Mouse (Mus musculus) heart, embryonic 16.5 days (tissue): Measurements from ENCODE around the gene Ust. TPM values are rescaled to one million over a fixed set of nuclear protein-coding genes. Genes with fewer than 3 reads are reported as not detected.

ENCODE experiments used
- ATAC-seq: fragments of 200-750 bp; cut with Nextera tagmentation; replicated peaks from 2 replicates; pipeline ENCODE4 v1.8.0; 2017; ENCODE audit warnings: moderate number of reproducible peaks; ENCODE audit not compliant: insufficient read depth, low FRiP score; ENCODE audit errors: extremely low read depth
- H3K27ac ChIP-seq: fragments of 300-500 bp; sonication (generic); 2 replicates; pipeline ENCODE4 v1.5.1; 2014; ENCODE audit warnings: mild to moderate bottlenecking, low read length, control low read depth, moderate library complexity
- H3K27me3 ChIP-seq: fragments of 300-500 bp; sonication (generic); 2 replicates; pipeline ENCODE4 v1.6.1; 2014; ENCODE audit warnings: low read length, mixed read lengths; ENCODE audit not compliant: control insufficient read depth, insufficient read depth
- H3K36me3 ChIP-seq: fragments of 300-500 bp; sonication (generic); 2 replicates; pipeline ENCODE4 v1.6.1; 2014; ENCODE audit not compliant: control insufficient read depth, insufficient read depth
- H3K4me1 ChIP-seq: fragments of 300-500 bp; sonication (generic); 2 replicates; pipeline ENCODE4 v1.6.1; 2014; ENCODE audit warnings: low read length, mixed read lengths; ENCODE audit not compliant: control insufficient read depth, insufficient read depth
- H3K4me2 ChIP-seq: fragments of 300-500 bp; sonication (generic); 2 replicates; pipeline ENCODE4 v1.6.1; 2014; ENCODE audit warnings: low read depth, mild to moderate bottlenecking, control low read depth, low read length
- H3K4me3 ChIP-seq: fragments of 300-500 bp; sonication (generic); 2 replicates; pipeline ENCODE4 v1.5.1; 2014; ENCODE audit warnings: mild to moderate bottlenecking, control low read depth, low read length
- H3K9ac ChIP-seq: fragments of 300-500 bp; sonication (generic); 2 replicates; pipeline ENCODE4 v1.6.1; 2014; ENCODE audit warnings: low read length, control low read depth
- H3K9me3 ChIP-seq: fragments of 300-500 bp; sonication (generic); replicated peaks from 2 replicates; pipeline ENCODE4 v1.6.1; 2016; ENCODE audit warnings: low read length; ENCODE audit not compliant: control insufficient read depth
- WGBS: fragments of 180-500 bp; shearing (Covaris S2); extraction: QIAGEN DNeasy Blood & Tissue Kit; methylation state at CpG from one replicate; pipeline ENCODE4 v1.1.7; 2014; 5-methylcytosine and 5-hydroxymethylcytosine counted together
- polyA plus RNA-seq: library from polyadenylated mRNA; unstranded; fragments of >200 nt; fragmentation: Nextera tagmentation; extraction: Ambion mirVana; gene quantifications from 2 replicates; pipeline ENCODE4 v1.2.1, GENCODE M21; 2015

Ust gene
- polyA plus RNA-seq, 1 experiment from 2014 or later: 2.1 TPM

- H3K9ac ChIP-seq: no peak overlapping the region
- H3K36me3 ChIP-seq: no peaks in the 10 kb centered on the region
- ATAC-seq: no peak
- H3K27ac ChIP-seq: no peak overlapping the region
- no peak overlapping the region for H3K4me3 ChIP-seq
- WGBS: 90% methylated on average over 3 of the region's 3 CpGs
- H3K9me3 ChIP-seq: no peaks in the 10 kb centered on the region
- no peak overlapping the region for H3K4me2 ChIP-seq
- H3K27me3 ChIP-seq: no peaks in the 10 kb centered on the region
- peaks cover 8% of the 10 kb centered on the region; the same call in 1 of the 2 replicates for H3K4me1 ChIP-seq
Observed at GRCm38 (mm10) chr10:8215181-8215580, 303.4 kb downstream of the Ust start.

GRCm38 (mm10) chr10:8213906-8214421, 304.7 kb downstream of the Ust start:
- H3K27me3 ChIP-seq: no peaks in the 10 kb centered on the region
- no peaks in the 10 kb centered on the region for H3K9me3 ChIP-seq
- H3K9ac ChIP-seq: no peak overlapping the region
- H3K4me3 ChIP-seq: no peak overlapping the region
- peak overlapping the region; percentile 6; the same call in 1 of the 2 replicates for H3K4me2 ChIP-seq
- no peaks in the 10 kb centered on the region for H3K36me3 ChIP-seq
- WGBS: 35% methylated on average over 16 of the region's 16 CpGs
- ATAC-seq: peak; percentile 66
- H3K4me1 ChIP-seq: peaks cover 8% of the 10 kb centered on the region; the same call in 1 of the 2 replicates
- no peak overlapping the region for H3K27ac ChIP-seq

- H3K4me2 ChIP-seq: no peak overlapping the region; the same call in 1 of the 2 replicates
Observed at GRCm38 (mm10) chr10:8213266-8213905, 305.2 kb downstream of the Ust start.

GRCm38 (mm10) chr10:8212611-8213226, 305.9 kb downstream of the Ust start:
- Histone ChIP-seq H3K4me3 (no peak overlapping the region), H3K9ac (no peak overlapping the region), H3K27ac (no peak overlapping the region), H3K9me3 (no peaks in the 10 kb centered on the region), H3K27me3 (no peaks in the 10 kb centered on the region), H3K4me2 (no peak overlapping the region), H3K4me1 (peaks cover 8% of the 10 kb centered on the region; the same call in 1 of the 2 replicates), H3K36me3 (no peaks in the 10 kb centered on the region)
- no peak for ATAC-seq
- 83% methylated on average over 11 of the region's 11 CpGs for WGBS

More at GRCm38 (mm10) chr10:8213266-8213905, 305.2 kb downstream of the Ust start:
- H3K27me3 ChIP-seq: no peaks in the 10 kb centered on the region
- H3K9ac ChIP-seq: no peak overlapping the region
- no peak; the same call in 1 of the 2 replicates for ATAC-seq
- no peaks in the 10 kb centered on the region for H3K36me3 ChIP-seq
- no peak overlapping the region for H3K27ac ChIP-seq
- no peaks in the 10 kb centered on the region for H3K9me3 ChIP-seq
- H3K4me3 ChIP-seq: no peak overlapping the region
- H3K4me1 ChIP-seq: peaks cover 8% of the 10 kb centered on the region; the same call in 1 of the 2 replicates
- WGBS: 46% methylated on average over 10 of the region's 10 CpGs

GRCm38 (mm10) chr10:8211694-8212093, 306.9 kb downstream of the Ust start:
- Histone ChIP-seq H3K27ac (no peak overlapping the region), H3K4me1 (peaks cover 8% of the 10 kb centered on the region; the same call in 1 of the 2 replicates), H3K9ac (no peak overlapping the region), H3K36me3 (no peaks in the 10 kb centered on the region), H3K9me3 (no peaks in the 10 kb centered on the region), H3K4me3 (no peak overlapping the region), H3K4me2 (no peak overlapping the region), H3K27me3 (no peaks in the 10 kb centered on the region)
- no peak for ATAC-seq
- 80% methylated on average over 5 of the region's 5 CpGs for WGBS

GRCm38 (mm10) chr10:8210366-8210765, 308.3 kb downstream of the Ust start:
- Histone ChIP-seq H3K27me3 (no peaks in the 10 kb centered on the region), H3K9ac (no peak overlapping the region), H3K4me1 (peaks cover 8% of the 10 kb centered on the region; the same call in 1 of the 2 replicates), H3K4me2 (no peak overlapping the region), H3K36me3 (no peaks in the 10 kb centered on the region), H3K27ac (no peak overlapping the region), H3K9me3 (no peaks in the 10 kb centered on the region), H3K4me3 (no peak overlapping the region)
- 80% methylated on average over 3 of the region's 3 CpGs for WGBS
- ATAC-seq: no peak

- WGBS: 93% methylated on average over 19 of the region's 19 CpGs
- H3K36me3 ChIP-seq: no peaks in the 10 kb centered on the region
- H3K9me3 ChIP-seq: no peaks in the 10 kb centered on the region
- H3K27me3 ChIP-seq: no peaks in the 10 kb centered on the region
- no peak overlapping the region for H3K27ac ChIP-seq
- no peaks in the 10 kb centered on the region for H3K4me1 ChIP-seq
- no peak overlapping the region for H3K4me2 ChIP-seq
- H3K9ac ChIP-seq: no peak overlapping the region
- no peak overlapping the region for H3K4me3 ChIP-seq
- no peak for ATAC-seq
Observed at GRCm38 (mm10) chr10:8207358-8207757, 311.3 kb downstream of the Ust start.

- Histone ChIP-seq H3K4me3 (no peak overlapping the region), H3K9me3 (no peaks in the 10 kb centered on the region), H3K4me2 (no peak overlapping the region), H3K9ac (no peak overlapping the region), H3K36me3 (no peaks in the 10 kb centered on the region), H3K27ac (no peak overlapping the region), H3K27me3 (no peaks in the 10 kb centered on the region), H3K4me1 (no peaks in the 10 kb centered on the region)
- no peak for ATAC-seq
- 68% methylated on average over 4 of the region's 4 CpGs for WGBS
Observed at GRCm38 (mm10) chr10:8203681-8204080, 314.9 kb downstream of the Ust start.

GRCm38 (mm10) chr10:8199816-8200215, 318.8 kb downstream of the Ust start:
- Histone ChIP-seq H3K27ac (no peak overlapping the region), H3K36me3 (no peaks in the 10 kb centered on the region), H3K4me2 (no peak overlapping the region), H3K27me3 (no peaks in the 10 kb centered on the region), H3K4me3 (no peak overlapping the region), H3K9ac (no peak overlapping the region), H3K4me1 (no peaks in the 10 kb centered on the region), H3K9me3 (no peaks in the 10 kb centered on the region)
- no peak for ATAC-seq
- 73% methylated on average over 8 of the region's 8 CpGs for WGBS
